Mouse (Mus musculus) MEL (cell line): ENCODE data around the gene Gldc. TPM values are rescaled to one million over a fixed set of nuclear protein-coding genes. Genes with fewer than 3 reads are reported as not detected.

Experiments
- DNase-seq: peaks from one replicate; pipeline ENCODE4 v3.0.0; 2011; ENCODE audit warnings: low read depth, low spot score
- H3K27ac ChIP-seq: 2 replicates; pipeline ENCODE4 v1.5.1; 2012; ENCODE audit warnings: low read depth, mild to moderate bottlenecking, control low read depth, low read length, moderate library complexity; ENCODE audit not compliant: control insufficient read depth
- H3K27me3 ChIP-seq, 2 experiments: fragments of 150-350 bp in 1 of 2; sonication (generic) in 1 of 2; 2 replicates each; pipeline ENCODE4 v1.6.1; 2012; ENCODE audit warnings: low read length in 2 of 2, mild to moderate bottlenecking in 2 of 2, improper control_type of control experiment in 1 of 2, moderate library complexity in 1 of 2; ENCODE audit not compliant: insufficient read depth in 2 of 2, control insufficient read depth in 1 of 2
- H3K36me3 ChIP-seq, 2 experiments: 2 replicates each; pipeline ENCODE4 v1.6.1; 2012 to 2014; ENCODE audit warnings: low read length in 2 of 2, improper control_type of control experiment in 1 of 2, inconsistent platforms in 1 of 2, mild to moderate bottlenecking in 1 of 2; ENCODE audit not compliant: insufficient read depth in 2 of 2, control insufficient read depth in 1 of 2
- H3K4me1 ChIP-seq, 2 experiments: fragments of 150-350 bp in 1 of 2; sonication (generic) in 1 of 2; 2 replicates each; pipeline ENCODE4 v1.6.1; 2012; ENCODE audit warnings: low read length in 2 of 2, improper control_type of control experiment in 1 of 2, mild to moderate bottlenecking in 1 of 2; ENCODE audit not compliant: insufficient read depth in 2 of 2, control insufficient read depth in 1 of 2
- H3K4me3 ChIP-seq, 2 experiments: fragments of 150-350 bp in 1 of 2; sonication (generic) in 1 of 2; 2 replicates each; pipeline ENCODE4 v1.5.1; 2012; ENCODE audit warnings: low read depth in 2 of 2, low read length in 2 of 2, mild to moderate bottlenecking in 2 of 2, moderate library complexity in 2 of 2, control low read depth in 1 of 2, improper control_type of control experiment in 1 of 2; ENCODE audit not compliant: control insufficient read depth in 1 of 2, insufficient read depth in 1 of 2
- H3K79me2 ChIP-seq: 2 replicates; pipeline ENCODE4 v1.6.1; 2012; ENCODE audit warnings: mild to moderate bottlenecking, low read length, moderate library complexity; ENCODE audit not compliant: control insufficient read depth, poor library complexity, insufficient read depth
- H3K9ac ChIP-seq: 2 replicates; pipeline ENCODE4 v1.6.1; 2012; ENCODE audit warnings: low read depth, mild to moderate bottlenecking, control low read depth, low read length, moderate library complexity; ENCODE audit not compliant: control insufficient read depth, poor library complexity, severe bottlenecking
- H3K9me3 ChIP-seq: fragments of 150-350 bp; sonication (generic); replicated peaks from 2 replicates; pipeline ENCODE4 v1.6.1; 2012; ENCODE audit warnings: mild to moderate bottlenecking, low read length, improper control_type of control experiment, moderate library complexity; ENCODE audit not compliant: insufficient read depth
- CTCF ChIP-seq, 3 experiments: IDR thresholded peaks in 2 of 3; conservative IDR thresholded peaks in 1 of 3; 2 replicates each; pipeline ENCODE4 v1.5.1; 2011 to 2012; ENCODE audit warnings: low read length in 3 of 3, low read depth in 2 of 3, mild to moderate bottlenecking in 2 of 3, improper control_type of control experiment in 1 of 3, inconsistent platforms in 1 of 3, mixed read lengths in 1 of 3, moderate library complexity in 1 of 3; ENCODE audit not compliant: control insufficient read depth in 1 of 3, insufficient read depth in 1 of 3, poor library complexity in 1 of 3, severe bottlenecking in 1 of 3
- HCFC1 ChIP-seq: IDR thresholded peaks from 2 replicates; pipeline ENCODE4 v1.6.1; 2012; ENCODE audit warnings: low read depth, mild to moderate bottlenecking, inconsistent platforms, low read length, improper control_type of control experiment, moderate library complexity
- MAFK ChIP-seq: IDR thresholded peaks from 2 replicates; pipeline ENCODE4 v1.6.1; 2011; ENCODE audit warnings: low read depth, mild to moderate bottlenecking, low read length, improper control_type of control experiment, borderline replicate concordance
- MAZ ChIP-seq: IDR thresholded peaks from 2 replicates; pipeline ENCODE4 v1.6.1; 2012; ENCODE audit warnings: low read depth, mild to moderate bottlenecking, inconsistent platforms, low read length, improper control_type of control experiment
- MEF2A ChIP-seq: IDR thresholded peaks from 2 replicates; pipeline ENCODE4 v1.6.1; 2014; ENCODE audit warnings: low read depth, mild to moderate bottlenecking, inconsistent platforms, low read length, improper control_type of control experiment; ENCODE audit not compliant: poor library complexity, insufficient replicate concordance, severe bottlenecking; ENCODE audit errors: extremely low read depth
- MYB ChIP-seq: IDR thresholded peaks from 2 replicates; pipeline ENCODE4 v1.6.1; 2011; ENCODE audit warnings: mild to moderate bottlenecking, low read depth, low read length, improper control_type of control experiment
- NELFE ChIP-seq: IDR thresholded peaks from 2 replicates; pipeline ENCODE4 v1.6.1; 2011; ENCODE audit warnings: low read depth, low read length, improper control_type of control experiment
- RAD21 ChIP-seq: IDR thresholded peaks from 2 replicates; pipeline ENCODE4 v1.6.1; 2011; ENCODE audit warnings: mild to moderate bottlenecking, low read depth, low read length, improper control_type of control experiment
- RCOR1 ChIP-seq: IDR thresholded peaks from 2 replicates; pipeline ENCODE4 v1.6.1; 2012; ENCODE audit warnings: low read depth, mild to moderate bottlenecking, inconsistent platforms, low read length, improper control_type of control experiment
- SIN3A ChIP-seq: IDR thresholded peaks from 2 replicates; pipeline ENCODE4 v1.6.1; 2012; ENCODE audit warnings: low read length, improper control_type of control experiment, inconsistent platforms
- SMC3 ChIP-seq: IDR thresholded peaks from 2 replicates; pipeline ENCODE4 v1.6.1; 2011; ENCODE audit warnings: low read depth, low read length, improper control_type of control experiment
- TAL1 ChIP-seq: IDR thresholded peaks from 2 replicates; pipeline ENCODE4 v1.6.1; 2012; ENCODE audit warnings: mild to moderate bottlenecking, inconsistent platforms, low read length, moderate library complexity, mixed read lengths
- TBP ChIP-seq: IDR thresholded peaks from 2 replicates; pipeline ENCODE4 v1.8.0; 2011; ENCODE audit warnings: low read depth, low read length, improper control_type of control experiment
- TCF12 ChIP-seq: IDR thresholded peaks from 2 replicates; pipeline ENCODE4 v1.6.1; 2014; ENCODE audit warnings: low read depth, mild to moderate bottlenecking, inconsistent platforms, low read length, improper control_type of control experiment, moderate library complexity
- USF1 ChIP-seq: IDR thresholded peaks from 2 replicates; pipeline ENCODE4 v1.6.1; 2014; ENCODE audit warnings: low read depth, mild to moderate bottlenecking, inconsistent platforms, low read length, improper control_type of control experiment, moderate library complexity
- USF2 ChIP-seq, 2 experiments: IDR thresholded peaks; 2 replicates each; pipeline ENCODE4 v1.6.1; 2011 to 2012; ENCODE audit warnings: improper control_type of control experiment in 2 of 2, low read length in 2 of 2, borderline replicate concordance in 1 of 2, inconsistent platforms in 1 of 2, low read depth in 1 of 2, mild to moderate bottlenecking in 1 of 2; ENCODE audit not compliant: insufficient read depth in 1 of 2
- ZC3H11A ChIP-seq: IDR thresholded peaks from 2 replicates; pipeline ENCODE4 v1.6.1; 2012; ENCODE audit warnings: low read depth, mild to moderate bottlenecking, inconsistent platforms, low read length, improper control_type of control experiment
- ZKSCAN1 ChIP-seq: IDR thresholded peaks from 2 replicates; pipeline ENCODE4 v1.6.1; 2012; ENCODE audit warnings: low read depth, mild to moderate bottlenecking, inconsistent platforms, low read length, improper control_type of control experiment, moderate library complexity
- ZMIZ1 ChIP-seq: IDR thresholded peaks from 2 replicates; pipeline ENCODE4 v1.6.1; 2012; ENCODE audit warnings: low read depth, mild to moderate bottlenecking, inconsistent platforms, low read length, improper control_type of control experiment, moderate library complexity
- polyA plus RNA-seq, 2 experiments: library from polyadenylated mRNA; stranded (reverse) in 1 of 2; unstranded in 1 of 2; fragments of >175 nt in 1 of 2; fragments of >200 nt in 1 of 2; gene quantifications; 2 replicates each; pipeline versions ENCODE4 v1.2.1 to v1.2.4; 2012; ENCODE audit warnings: low replicate concordance in 2 of 2, low read depth in 1 of 2; ENCODE audit not compliant: insufficient read length in 2 of 2, insufficient read depth in 1 of 2, missing spikeins in 1 of 2
- total RNA-seq: library from RNA; depleted of rRNA; stranded (reverse); fragments of 300-350 nt; gene quantifications from 2 replicates; pipeline ENCODE4 v1.2.3, GENCODE M21; 2012

Gene Gldc
- total and polyA plus RNA-seq, 3 experiments, result 0.04 to 1.2 TPM; not detected in 1

- Histone ChIP-seq H3K79me2 (no peaks in the 10 kb centered on the region), H3K9ac (no peak overlapping the region)
- TF ChIP-seq NELFE, result no peak
- TF ChIP-seq MAZ, result no peak
- TF ChIP-seq SIN3A, result no peak
- TF ChIP-seq USF2 (IDR thresholded peaks at IDR 0.05; ENCODE audit: borderline replicate concordance in 1 of 2, insufficient read depth in 1 of 2, low read depth in 1 of 2, low read length in 2 of 2), result no peak
- TF ChIP-seq HCFC1, result no peak
- TF ChIP-seq ZKSCAN1, result no peak
- no peak for TF ChIP-seq MEF2A
- TF ChIP-seq TCF12, result no peak
- TF ChIP-seq MYB, result no peak
- TF ChIP-seq RCOR1, result no peak
- TF ChIP-seq USF1, result no peak
- no peak for TF ChIP-seq ZMIZ1
- TF ChIP-seq, all 39 proteins: peak for 0
- H3K9me3 ChIP-seq, result no peaks in the 10 kb centered on the region
- no peaks in the 10 kb centered on the region for H3K36me3 ChIP-seq
- H3K4me3 ChIP-seq, result no peak overlapping the region
- H3K4me1 ChIP-seq, result no peaks in the 10 kb centered on the region
- DNase-seq, result no peak
- H3K27me3 ChIP-seq, result no peaks in the 10 kb centered on the region
- H3K27ac ChIP-seq, result no peak overlapping the region
Observed at GRCm38 (mm10) chr19:30171346-30172055, 3.7 kb downstream of the Gldc start.

- H3K27me3 ChIP-seq, result no peaks in the 10 kb centered on the region
- no peak for DNase-seq
- H3K9me3 ChIP-seq, result no peaks in the 10 kb centered on the region
- no peak overlapping the region for H3K27ac ChIP-seq
- H3K79me2 ChIP-seq, result no peaks in the 10 kb centered on the region
- no peak overlapping the region for H3K4me3 ChIP-seq
- H3K4me1 ChIP-seq, result no peaks in the 10 kb centered on the region
- TF ChIP-seq TBP, result no peak
- no peak for TF ChIP-seq TAL1
- TF ChIP-seq MAFK, result no peak
- TF ChIP-seq ZC3H11A, result no peak
- no peak for TF ChIP-seq SMC3
- no peak for TF ChIP-seq CTCF (IDR thresholded peaks at IDR 0.05 in 2 of 3, conservative IDR thresholded peaks at IDR 0.05 in 1 of 3; ENCODE audit: control insufficient read depth in 1 of 3, insufficient read depth in 1 of 3, low read depth in 2 of 3, low read length in 3 of 3, poor library complexity in 1 of 3, severe bottlenecking in 1 of 3)
- TF ChIP-seq RAD21, result no peak
- TF ChIP-seq, all 39 proteins: peak for 0
- H3K36me3 ChIP-seq, result no peaks in the 10 kb centered on the region
- H3K9ac ChIP-seq, result no peak overlapping the region
Observed at GRCm38 (mm10) chr19:30170319-30170718, 4.9 kb downstream of the Gldc start.
